29 mouse cellular contexts compared by ENCODE assay signal in the genomic region with DNA sequence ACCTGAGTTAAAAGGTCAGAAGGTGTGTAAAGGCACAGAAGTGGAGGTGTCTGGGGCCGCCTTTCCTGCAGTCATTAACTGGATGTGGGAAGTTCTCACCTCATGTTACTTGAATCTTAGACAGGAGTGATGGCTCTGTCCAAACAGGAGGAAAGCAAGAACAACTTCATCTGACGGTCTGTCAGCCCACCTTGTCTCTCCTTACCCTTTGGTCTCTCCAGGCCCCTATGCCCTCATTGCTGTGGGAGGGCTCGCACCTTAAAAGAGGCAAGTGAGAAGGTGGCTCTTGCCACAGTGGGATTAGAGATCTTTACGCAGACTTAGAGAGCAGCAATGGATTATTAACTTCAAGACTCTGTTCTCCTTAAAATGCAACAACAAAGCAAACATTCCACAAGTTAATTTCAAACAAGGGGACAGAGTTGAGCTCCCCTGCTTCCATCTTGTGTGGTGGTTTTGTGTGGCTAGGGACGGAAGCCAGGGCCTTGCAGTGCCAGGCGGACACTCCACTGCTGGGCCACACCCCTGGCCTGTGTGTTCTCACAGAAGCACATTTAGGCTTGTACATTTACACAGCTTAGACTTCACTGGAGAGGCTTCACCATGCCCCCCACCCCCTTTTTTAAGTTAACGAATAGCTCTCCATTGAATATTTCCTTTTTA.
DNase-seq lines count a peak whose midpoint lies in the region; ATAC-seq lines count a peak whose summit lies in the region.
"Had no signal": no experiment of that assay in that cellular context is flagged by ENCODE, and none has a peak within 500 bp of the region (broad histone marks: within the 10 kb centered on the region; RNA-seq: fewer than 3 reads in every experiment).

No protein-coding gene starts in this region.

- no peak for ATAC-seq in midbrain, embryonic 11.5 days (ENCODE audit: low FRiP score)
- ATAC-seq: forebrain, embryonic 14.5 days; hindbrain, embryonic 16.5 days; midbrain, embryonic 15.5 days had no signal

- no peaks in the 10 kb centered on the region for H3K36me3 ChIP-seq in midbrain, embryonic 11.5 days (ENCODE audit: control insufficient read depth, insufficient read depth, low read length)
- no peaks in the 10 kb centered on the region for H3K36me3 ChIP-seq in midbrain, embryonic 10.5 days
- H3K36me3 ChIP-seq: embryonic facial prominence, embryonic 12.5 days; heart, embryonic 13.5 days; midbrain, embryonic 15.5 days; neural tube, embryonic 15.5 days; stomach, embryonic 15.5 days had no signal

- H3K9me3 ChIP-seq in midbrain, embryonic 11.5 days (ENCODE audit: control insufficient read depth, low read length), result no peaks in the 10 kb centered on the region
- no peaks in the 10 kb centered on the region for H3K9me3 ChIP-seq in midbrain, embryonic 10.5 days (replicated peaks)
- H3K9me3 ChIP-seq: embryonic facial prominence, embryonic 12.5 days; G1E; heart, embryonic 13.5 days; hindbrain, embryonic 10.5 days; limb, embryonic 13.5 days; midbrain, embryonic 15.5 days; neural tube, embryonic 15.5 days; stomach, embryonic 15.5 days had no signal

- H3K27ac ChIP-seq in midbrain, embryonic 11.5 days (ENCODE audit: low read depth, low read length), result no peak overlapping the region
- no peak overlapping the region for H3K27ac ChIP-seq in midbrain, embryonic 10.5 days (replicated peaks)
- H3K27ac ChIP-seq: embryonic facial prominence, embryonic 12.5 days; heart, adult 2 months; heart, embryonic 13.5 days; hindbrain, embryonic 10.5 days; limb, embryonic 13.5 days; macrophage; midbrain, embryonic 15.5 days; neural tube, embryonic 15.5 days; stomach, embryonic 15.5 days had no signal

- no peak overlapping the region for H3K4me3 ChIP-seq in midbrain, embryonic 11.5 days (ENCODE audit: low read depth, low read length)
- no peak overlapping the region for H3K4me3 ChIP-seq in midbrain, embryonic 10.5 days
- H3K4me3 ChIP-seq: embryonic facial prominence, embryonic 12.5 days; heart, adult 2 months; heart, embryonic 13.5 days; hindbrain, embryonic 10.5 days; limb, embryonic 13.5 days; midbrain, embryonic 15.5 days; neural tube, embryonic 15.5 days; stomach, embryonic 15.5 days had no signal

- no peak overlapping the region for H3K4me2 ChIP-seq in midbrain, embryonic 11.5 days
- H3K4me2 ChIP-seq: embryonic facial prominence, embryonic 12.5 days; heart, embryonic 13.5 days; limb, embryonic 13.5 days; liver, embryonic 11.5 days; midbrain, embryonic 15.5 days; neural tube, embryonic 15.5 days; stomach, embryonic 15.5 days had no signal

- H3K9ac ChIP-seq in midbrain, embryonic 11.5 days (ENCODE audit: low read length), result no peak overlapping the region
- H3K9ac ChIP-seq: embryonic facial prominence, embryonic 12.5 days; heart, embryonic 13.5 days; limb, embryonic 13.5 days; midbrain, embryonic 15.5 days; neural tube, embryonic 15.5 days; stomach, embryonic 15.5 days had no signal

- peak; percentile 45 for DNase-seq in kidney, adult 11 months
- DNase-seq in kidney, adult 18-20 months, result no peak
- DNase-seq in midbrain, embryonic 11.5 days (ENCODE audit: low spot score, missing footprints), result peak; percentile 61
- no peak for DNase-seq in midbrain, embryonic 10.5 days (ENCODE audit: low spot score)
- DNase-seq in kidney, postnatal 25 days, result peak; percentile 41 to 76
- peak; percentile 62 for DNase-seq in yolk sac, embryonic 10.5 days (ENCODE audit: low spot score)
- no peak for DNase-seq in urinary bladder, adult 2 months (ENCODE audit: low spot score)
- DNase-seq in left cerebral cortex, adult 11 months (ENCODE audit: low spot score), result no peak
- DNase-seq: adrenal gland, adult 8-10 months; cerebellum, adult 8-10 months; embryo, embryonic 11 days; gastrocnemius, postnatal 25 days; heart, adult 2 months; heart, postnatal 10 days; retina, postnatal 1 day; right cerebral cortex, postnatal 25 days; thymus, postnatal 14 days had no signal

- H3K4me1 ChIP-seq in midbrain, embryonic 11.5 days (ENCODE audit: control insufficient read depth, insufficient read depth, low read length), result no peaks in the 10 kb centered on the region
- H3K4me1 ChIP-seq in midbrain, embryonic 10.5 days, result peaks cover 12% of the 10 kb centered on the region
- H3K4me1 ChIP-seq: midbrain, embryonic 15.5 days had no signal

- 86% methylated on average over 7 of the region's 7 CpGs for WGBS in midbrain, embryonic 11.5 days
- WGBS in midbrain, embryonic 10.5 days, result 88% methylated on average over 7 of the region's 7 CpGs

- no peaks in the 10 kb centered on the region for H3K27me3 ChIP-seq in midbrain, embryonic 11.5 days (ENCODE audit: control insufficient read depth, insufficient read depth, low read length)
- H3K27me3 ChIP-seq in midbrain, embryonic 10.5 days (ENCODE audit: low read depth, poor library complexity, severe bottlenecking), result no peaks in the 10 kb centered on the region
- H3K27me3 ChIP-seq: embryonic facial prominence, embryonic 12.5 days; heart, embryonic 13.5 days; limb, embryonic 13.5 days; midbrain, embryonic 15.5 days; neural tube, embryonic 15.5 days; stomach, embryonic 15.5 days had no signal

Comparison
In these comparisons a context has a peak if more than half of its experiments do, and no peak if none do; other contexts are left out.
1. DNase-seq: peak in kidney, adult 11 months (single experiment), midbrain, embryonic 11.5 days (single experiment), kidney, postnatal 25 days (2 of 2) and yolk sac, embryonic 10.5 days (single experiment); none in kidney, adult 18-20 months (single experiment), midbrain, embryonic 10.5 days (single experiment), urinary bladder, adult 2 months (single experiment) and left cerebral cortex, adult 11 months (single experiment).